Mouse (Mus musculus) limb, embryonic 12.5 days (tissue): Measurements from ENCODE around the gene Sugct. TPM values are rescaled to one million over a fixed set of nuclear protein-coding genes. Genes with fewer than 3 reads are reported as not detected.
A peak's percentile ranks its signal among the peaks of the same experiment; 100 is the strongest.

Experiments used
- ATAC-seq: fragments of 200-750 bp; cut with Nextera tagmentation; 2 replicates; pipeline ENCODE4 v1.8.0; 2017; ENCODE audit warnings: low read depth, moderate TSS enrichment; ENCODE audit not compliant: insufficient number of reproducible peaks, insufficient read depth, low FRiP score, low TSS enrichment
- H3K27ac ChIP-seq: fragments of 300-500 bp; sonication (generic); 2 replicates; pipeline ENCODE4 v1.5.1; 2016; ENCODE audit warnings: mild to moderate bottlenecking, moderate library complexity
- H3K27me3 ChIP-seq: fragments of 300-500 bp; sonication (generic); 2 replicates; pipeline ENCODE4 v1.6.1; 2016; ENCODE audit warnings: mild to moderate bottlenecking, moderate library complexity
- H3K36me3 ChIP-seq: fragments of 300-500 bp; sonication (generic); 2 replicates; pipeline ENCODE4 v1.6.1; 2016; ENCODE audit warnings: mild to moderate bottlenecking, moderate library complexity
- H3K4me1 ChIP-seq: fragments of 300-500 bp; sonication (generic); replicated peaks from 2 replicates; pipeline ENCODE4 v1.6.1; 2016
- H3K4me2 ChIP-seq: fragments of 300-500 bp; sonication (generic); 2 replicates; pipeline ENCODE4 v1.6.1; 2016; ENCODE audit warnings: mild to moderate bottlenecking, moderate library complexity
- H3K4me3 ChIP-seq: fragments of 300-500 bp; sonication (generic); replicated peaks from 2 replicates; pipeline ENCODE4 v1.5.1; 2016; ENCODE audit warnings: mild to moderate bottlenecking
- H3K9ac ChIP-seq: fragments of 300-500 bp; sonication (generic); replicated peaks from 2 replicates; pipeline ENCODE4 v1.6.1; 2016; ENCODE audit warnings: mild to moderate bottlenecking, moderate library complexity
- H3K9me3 ChIP-seq: fragments of 300-500 bp; sonication (generic); 2 replicates; pipeline ENCODE4 v1.6.1; 2016; ENCODE audit warnings: mild to moderate bottlenecking, moderate library complexity
- WGBS: fragments of 180-500 bp; shearing (Covaris S2); methylation state at CpG from one replicate; pipeline ENCODE4 v1.1.7; 2016; 5-methylcytosine and 5-hydroxymethylcytosine counted together
- polyA plus RNA-seq: library from polyadenylated mRNA; unstranded; fragments of >200 nt; fragmentation: Nextera tagmentation; extraction: Ambion mirVana; gene quantifications from 2 replicates; pipeline ENCODE4 v1.2.1, GENCODE M21; 2016

Gene Sugct
- polyA plus RNA-seq, 1 experiment from 2014 or later, result 5.5 TPM

DNA sequence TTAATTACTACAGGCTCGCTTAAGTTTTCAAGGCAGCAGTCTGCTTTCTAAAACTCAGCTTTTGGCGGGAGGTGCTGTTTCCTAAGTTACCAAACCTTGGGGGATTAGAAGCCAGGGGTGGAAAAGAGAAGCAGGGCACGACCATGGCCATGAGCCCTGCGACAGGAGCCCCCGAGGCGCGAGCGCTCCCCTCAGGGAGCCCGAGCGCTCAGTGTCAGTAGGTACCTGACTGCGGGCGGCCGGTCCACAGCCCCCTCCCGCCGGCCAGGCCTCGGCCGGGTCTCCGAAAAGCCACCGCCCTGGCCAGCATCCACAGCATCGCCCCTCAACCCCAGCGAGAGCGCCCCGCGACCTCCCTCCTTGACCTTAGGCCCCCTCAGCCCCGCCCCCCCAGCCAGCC is 939 bp downstream of the Sugct start:
- H3K9ac ChIP-seq, result peak overlapping the region; percentile 73
- ATAC-seq, result peak; percentile 81
- no peaks in the 10 kb centered on the region for H3K9me3 ChIP-seq
- H3K4me3 ChIP-seq, result peak overlapping the region; percentile 79
- no peaks in the 10 kb centered on the region for H3K27me3 ChIP-seq
- H3K4me1 ChIP-seq, result 0 out of 2 replicates have a peak, but pooled peaks cover 4% of the 10 kb centered on the region
- peaks cover 3% of the 10 kb centered on the region; the same call in 1 of the 2 replicates for H3K36me3 ChIP-seq
- WGBS, result under 1% methylated on average over 22 of the region's 25 CpGs
- peak overlapping the region; percentile 55 for H3K4me2 ChIP-seq
- H3K27ac ChIP-seq, result peak overlapping the region; percentile 73

GRCm38 (mm10) chr13:17693816-17694215 is 1.5 kb downstream of the Sugct start:
- ATAC-seq, result no peak
- H3K9ac ChIP-seq, result no peak overlapping the region
- H3K27ac ChIP-seq, result no peak overlapping the region
- WGBS, result 69% methylated on average over 5 of the region's 5 CpGs
- no peaks in the 10 kb centered on the region for H3K27me3 ChIP-seq
- H3K9me3 ChIP-seq, result no peaks in the 10 kb centered on the region
- H3K36me3 ChIP-seq, result peaks cover 3% of the 10 kb centered on the region; the same call in 1 of the 2 replicates
- H3K4me1 ChIP-seq, result 0 out of 2 replicates have a peak, but pooled peaks cover 4% of the 10 kb centered on the region
- H3K4me2 ChIP-seq, result peak overlapping the region; percentile 55
- peak overlapping the region; percentile 79; the same call in 1 of the 2 replicates for H3K4me3 ChIP-seq

GRCm38 (mm10) chr13:17691436-17691835 is 3.9 kb downstream of the Sugct start:
- Histone ChIP-seq H3K9ac (no peak overlapping the region), H3K27me3 (no peaks in the 10 kb centered on the region), H3K4me2 (no peak overlapping the region), H3K27ac (no peak overlapping the region), H3K9me3 (no peaks in the 10 kb centered on the region), H3K4me3 (no peak overlapping the region), H3K4me1 (0 out of 2 replicates have a peak, but pooled peaks cover 4% of the 10 kb centered on the region), H3K36me3 (no peaks in the 10 kb centered on the region)
- WGBS, result 62% methylated on average over 1 of the region's 1 CpGs
- ATAC-seq, result no peak

DNA sequence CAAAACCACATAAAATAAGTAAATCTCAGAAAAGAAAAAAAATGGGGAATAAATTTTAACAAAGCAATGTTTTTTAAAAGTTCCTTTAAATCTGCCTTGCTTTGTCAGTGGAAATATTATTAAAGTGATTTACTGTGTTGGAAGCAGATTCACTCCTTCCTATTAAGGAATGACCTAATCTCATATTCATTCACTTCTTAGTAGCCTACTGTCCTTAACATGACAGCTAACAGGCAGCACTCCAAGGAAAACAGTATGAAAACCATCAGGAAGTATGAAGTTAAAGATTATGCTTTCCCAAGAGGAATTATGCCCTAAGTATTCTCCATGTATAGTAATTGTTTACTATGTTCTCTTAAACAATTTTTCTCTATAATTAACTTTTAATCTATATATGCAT is 4.7 kb downstream of the Sugct start:
- Histone ChIP-seq H3K4me2 (no peak overlapping the region), H3K9ac (no peak overlapping the region), H3K27ac (no peak overlapping the region), H3K27me3 (no peaks in the 10 kb centered on the region), H3K4me1 (0 out of 2 replicates have a peak, but pooled peaks cover 4% of the 10 kb centered on the region), H3K36me3 (no peaks in the 10 kb centered on the region), H3K9me3 (no peaks in the 10 kb centered on the region), H3K4me3 (no peak overlapping the region)
- ATAC-seq, result no peak

- Histone ChIP-seq H3K4me1 (0 out of 2 replicates have a peak, but pooled peaks cover 4% of the 10 kb centered on the region), H3K9ac (no peak overlapping the region), H3K27ac (no peak overlapping the region), H3K9me3 (no peaks in the 10 kb centered on the region), H3K36me3 (no peaks in the 10 kb centered on the region), H3K27me3 (no peaks in the 10 kb centered on the region), H3K4me3 (no peak overlapping the region), H3K4me2 (no peak overlapping the region)
- no peak for ATAC-seq
These were observed 5.9 kb downstream of the Sugct start for GRCm38 (mm10) chr13:17689461-17689860.

GRCm38 (mm10) chr13:17671122-17671521 is 24.2 kb downstream of the Sugct start:
- no peaks in the 10 kb centered on the region for H3K27me3 ChIP-seq
- H3K27ac ChIP-seq, result no peak overlapping the region
- no peak overlapping the region for H3K9ac ChIP-seq
- no peak overlapping the region for H3K4me2 ChIP-seq
- 74% methylated on average over 1 of the region's 1 CpGs for WGBS
- H3K36me3 ChIP-seq, result no peaks in the 10 kb centered on the region
- H3K9me3 ChIP-seq, result no peaks in the 10 kb centered on the region
- H3K4me1 ChIP-seq, result no peaks in the 10 kb centered on the region
- no peak for ATAC-seq
- no peak overlapping the region for H3K4me3 ChIP-seq

GRCm38 (mm10) chr13:17667380-17667779 is 28.0 kb downstream of the Sugct start:
- 88% methylated on average over 1 of the region's 1 CpGs for WGBS
- Histone ChIP-seq H3K4me2 (no peak overlapping the region), H3K4me1 (no peaks in the 10 kb centered on the region), H3K9ac (no peak overlapping the region), H3K27ac (no peak overlapping the region), H3K27me3 (no peaks in the 10 kb centered on the region), H3K9me3 (no peaks in the 10 kb centered on the region), H3K36me3 (no peaks in the 10 kb centered on the region), H3K4me3 (no peak overlapping the region)
- ATAC-seq, result no peak

GRCm38 (mm10) chr13:17642294-17642693 is 53.1 kb downstream of the Sugct start:
- Histone ChIP-seq H3K27me3 (no peaks in the 10 kb centered on the region), H3K4me1 (no peaks in the 10 kb centered on the region), H3K27ac (no peak overlapping the region), H3K4me3 (no peak overlapping the region), H3K9ac (no peak overlapping the region), H3K9me3 (no peaks in the 10 kb centered on the region), H3K4me2 (no peak overlapping the region), H3K36me3 (no peaks in the 10 kb centered on the region)
- no peak for ATAC-seq
- 61% methylated on average over 2 of the region's 2 CpGs for WGBS

DNA sequence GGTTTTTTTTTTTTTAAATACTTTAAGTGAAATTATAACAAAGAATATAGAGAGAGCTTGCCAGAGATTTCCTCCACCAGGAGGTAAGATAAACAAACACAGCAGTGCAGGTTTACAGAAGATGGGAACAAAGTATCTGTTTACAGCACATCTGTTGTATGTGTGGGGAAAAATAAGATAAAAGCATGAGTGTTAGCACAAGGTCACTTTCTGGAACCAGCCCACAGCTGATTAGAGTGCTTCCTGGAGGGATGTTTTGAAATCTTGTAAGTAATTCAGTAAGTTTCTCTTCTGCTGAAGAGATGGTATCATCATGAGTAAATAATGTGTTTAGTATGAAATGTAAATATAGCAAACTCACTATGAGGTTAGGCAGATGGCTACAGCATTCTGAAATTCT is 57.3 kb downstream of the Sugct start:
- H3K27ac ChIP-seq, result no peak overlapping the region
- no peaks in the 10 kb centered on the region for H3K9me3 ChIP-seq
- no peaks in the 10 kb centered on the region for H3K36me3 ChIP-seq
- no peak overlapping the region for H3K9ac ChIP-seq
- H3K4me1 ChIP-seq, result no peaks in the 10 kb centered on the region
- H3K4me2 ChIP-seq, result no peak overlapping the region
- no peak for ATAC-seq
- no peak overlapping the region for H3K4me3 ChIP-seq
- H3K27me3 ChIP-seq, result no peaks in the 10 kb centered on the region

GRCm38 (mm10) chr13:17627108-17627507 is 68.2 kb downstream of the Sugct start:
- WGBS, result 90% methylated on average over 5 of the region's 5 CpGs

DNA sequence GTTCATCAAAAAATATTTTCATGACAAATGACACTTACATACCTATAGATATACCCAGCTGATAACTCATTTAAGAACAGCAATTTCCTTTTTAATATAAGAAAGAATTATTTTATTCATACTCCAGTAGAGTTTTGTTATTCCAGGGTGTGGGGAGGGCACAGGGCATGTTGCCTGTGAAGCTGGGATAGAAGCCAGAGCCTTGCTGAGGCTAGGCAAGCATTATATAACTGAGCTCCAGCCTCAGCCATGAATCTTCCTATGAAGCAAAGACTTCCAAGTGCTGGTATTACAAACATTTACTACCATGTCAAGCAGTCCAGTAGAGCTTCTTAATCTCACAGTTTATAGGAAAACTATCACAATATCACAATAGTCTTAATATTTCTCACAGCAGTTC is 70.4 kb downstream of the Sugct start:
- Histone ChIP-seq H3K36me3 (no peaks in the 10 kb centered on the region), H3K27me3 (no peaks in the 10 kb centered on the region), H3K9me3 (no peaks in the 10 kb centered on the region), H3K4me2 (no peak overlapping the region), H3K4me3 (no peak overlapping the region), H3K27ac (no peak overlapping the region), H3K9ac (no peak overlapping the region), H3K4me1 (no peaks in the 10 kb centered on the region)
- ATAC-seq, result no peak

More at GRCm38 (mm10) chr13:17627108-17627507, 68.2 kb downstream of the Sugct start:
- H3K9ac ChIP-seq, result no peak overlapping the region
- H3K36me3 ChIP-seq, result no peaks in the 10 kb centered on the region
- no peaks in the 10 kb centered on the region for H3K4me1 ChIP-seq
- no peak overlapping the region for H3K4me2 ChIP-seq
- no peak for ATAC-seq
- H3K4me3 ChIP-seq, result no peak overlapping the region
- no peak overlapping the region for H3K27ac ChIP-seq
- no peaks in the 10 kb centered on the region for H3K9me3 ChIP-seq
- H3K27me3 ChIP-seq, result no peaks in the 10 kb centered on the region

- 91% methylated on average over 1 of the region's 1 CpGs for WGBS
- ATAC-seq, result no peak
- no peak overlapping the region for H3K4me3 ChIP-seq
- no peaks in the 10 kb centered on the region for H3K4me1 ChIP-seq
- H3K27ac ChIP-seq, result no peak overlapping the region
- no peaks in the 10 kb centered on the region for H3K36me3 ChIP-seq
- no peaks in the 10 kb centered on the region for H3K9me3 ChIP-seq
- no peaks in the 10 kb centered on the region for H3K27me3 ChIP-seq
- H3K9ac ChIP-seq, result no peak overlapping the region
- no peak overlapping the region for H3K4me2 ChIP-seq
These were observed 89.1 kb downstream of the Sugct start for GRCm38 (mm10) chr13:17606217-17606616.
